Mouse (Mus musculus): ENCODE results near the gene Col23a1. TPM values are rescaled to one million over a fixed set of nuclear protein-coding genes. Genes with fewer than 3 reads are reported as not detected.

Col23a1 gene
- polyA plus RNA-seq, 1 experiment, result 5.3 TPM

GRCm38 (mm10) chr11:51499776-51500175 is 210.1 kb downstream of the Col23a1 start:
- DNase-seq, result no peak
- no peaks in the 10 kb centered on the region for H3K27me3 ChIP-seq (ENCODE audit: control insufficient read depth, insufficient read depth, low read length)
- H3K4me3 ChIP-seq (replicated peaks; ENCODE audit: insufficient read depth, low read depth, low read length), result no peak overlapping the region
- no peaks in the 10 kb centered on the region for H3K4me1 ChIP-seq (ENCODE audit: control insufficient read depth, insufficient read depth, low read length)
- H3K27ac ChIP-seq (ENCODE audit: insufficient read depth, low read length), result no peak overlapping the region
- TF ChIP-seq POLR2A (IDR thresholded peaks at IDR 0.05; ENCODE audit: borderline replicate concordance, insufficient read depth, low read length), result no peak
- TF ChIP-seq CTCF (IDR thresholded peaks at IDR 0.05; ENCODE audit: borderline replicate concordance, insufficient read depth, low read depth, low read length), result no peak

- no peaks in the 10 kb centered on the region for H3K4me1 ChIP-seq (ENCODE audit: control insufficient read depth, insufficient read depth, low read length)
- H3K27me3 ChIP-seq (ENCODE audit: control insufficient read depth, insufficient read depth, low read length), result no peaks in the 10 kb centered on the region
- no peak overlapping the region for H3K4me3 ChIP-seq (replicated peaks; ENCODE audit: insufficient read depth, low read depth, low read length)
- no peak for DNase-seq
- H3K27ac ChIP-seq (ENCODE audit: insufficient read depth, low read length), result no peak overlapping the region
- TF ChIP-seq POLR2A (IDR thresholded peaks at IDR 0.05; ENCODE audit: borderline replicate concordance, insufficient read depth, low read length) (no peak), CTCF (IDR thresholded peaks at IDR 0.05; ENCODE audit: borderline replicate concordance, insufficient read depth, low read depth, low read length) (no peak)
- 34% methylated on average over 10 of the region's 10 CpGs for WGBS
Measured at GRCm38 (mm10) chr11:51502431-51502851, 212.7 kb downstream of the Col23a1 start.

GRCm38 (mm10) chr11:51504946-51505345 is 215.2 kb downstream of the Col23a1 start:
- Histone ChIP-seq H3K4me3 (replicated peaks; ENCODE audit: insufficient read depth, low read depth, low read length) (no peak overlapping the region), H3K27ac (ENCODE audit: insufficient read depth, low read length) (no peak overlapping the region), H3K27me3 (ENCODE audit: control insufficient read depth, insufficient read depth, low read length) (no peaks in the 10 kb centered on the region), H3K4me1 (ENCODE audit: control insufficient read depth, insufficient read depth, low read length) (no peaks in the 10 kb centered on the region)
- DNase-seq, result no peak
- TF ChIP-seq CTCF (IDR thresholded peaks at IDR 0.05; ENCODE audit: borderline replicate concordance, insufficient read depth, low read depth, low read length) (no peak), POLR2A (IDR thresholded peaks at IDR 0.05; ENCODE audit: borderline replicate concordance, insufficient read depth, low read length) (no peak)
- 23% methylated on average over 3 of the region's 3 CpGs for WGBS

- 32% methylated on average over 6 of the region's 6 CpGs for whole genome bisulfite sequencing
- Histone ChIP-seq H3K27me3 (ENCODE audit: control insufficient read depth, insufficient read depth, low read length) (no peaks in the 10 kb centered on the region), H3K4me3 (replicated peaks; ENCODE audit: insufficient read depth, low read depth, low read length) (no peak overlapping the region), H3K4me1 (ENCODE audit: control insufficient read depth, insufficient read depth, low read length) (no peaks in the 10 kb centered on the region), H3K27ac (ENCODE audit: insufficient read depth, low read length) (no peak overlapping the region)
- DNase-seq, result no peak
- TF ChIP-seq POLR2A (IDR thresholded peaks at IDR 0.05; ENCODE audit: borderline replicate concordance, insufficient read depth, low read length), result no peak
- no peak for TF ChIP-seq CTCF (IDR thresholded peaks at IDR 0.05; ENCODE audit: borderline replicate concordance, insufficient read depth, low read depth, low read length)
Measured at GRCm38 (mm10) chr11:51508053-51508452, 218.3 kb downstream of the Col23a1 start.

GRCm38 (mm10) chr11:51509211-51509610 is 219.5 kb downstream of the Col23a1 start:
- no peaks in the 10 kb centered on the region for H3K27me3 ChIP-seq (ENCODE audit: control insufficient read depth, insufficient read depth, low read length)
- H3K4me1 ChIP-seq (ENCODE audit: control insufficient read depth, insufficient read depth, low read length), result no peaks in the 10 kb centered on the region
- WGBS, result 75% methylated on average over 5 of the region's 5 CpGs
- no peak for DNase-seq
- H3K4me3 ChIP-seq (replicated peaks; ENCODE audit: insufficient read depth, low read depth, low read length), result no peak overlapping the region
- TF ChIP-seq POLR2A (IDR thresholded peaks at IDR 0.05; ENCODE audit: borderline replicate concordance, insufficient read depth, low read length) (no peak), CTCF (IDR thresholded peaks at IDR 0.05; ENCODE audit: borderline replicate concordance, insufficient read depth, low read depth, low read length) (no peak)
- no peak overlapping the region for H3K27ac ChIP-seq (ENCODE audit: insufficient read depth, low read length)

GRCm38 (mm10) chr11:51513019-51513418 is 223.3 kb downstream of the Col23a1 start:
- TF ChIP-seq CTCF (IDR thresholded peaks at IDR 0.05; ENCODE audit: borderline replicate concordance, insufficient read depth, low read depth, low read length), result no peak
- TF ChIP-seq POLR2A (IDR thresholded peaks at IDR 0.05; ENCODE audit: borderline replicate concordance, insufficient read depth, low read length), result no peak
- no peaks in the 10 kb centered on the region for H3K27me3 ChIP-seq (ENCODE audit: control insufficient read depth, insufficient read depth, low read length)
- no peak overlapping the region for H3K4me3 ChIP-seq (replicated peaks; ENCODE audit: insufficient read depth, low read depth, low read length)
- no peaks in the 10 kb centered on the region for H3K4me1 ChIP-seq (ENCODE audit: control insufficient read depth, insufficient read depth, low read length)
- no peak overlapping the region for H3K27ac ChIP-seq (ENCODE audit: insufficient read depth, low read length)
- no peak for DNase-seq
- WGBS, result 89% methylated on average over 6 of the region's 6 CpGs

GRCm38 (mm10) chr11:51515346-51515745 is 225.6 kb downstream of the Col23a1 start:
- no peak overlapping the region for H3K4me3 ChIP-seq (replicated peaks; ENCODE audit: insufficient read depth, low read depth, low read length)
- no peak overlapping the region for H3K27ac ChIP-seq (ENCODE audit: insufficient read depth, low read length)
- no peak for DNase-seq
- WGBS, result 54% methylated on average over 11 of the region's 11 CpGs
- no peak for TF ChIP-seq CTCF (IDR thresholded peaks at IDR 0.05; ENCODE audit: borderline replicate concordance, insufficient read depth, low read depth, low read length)
- no peak for TF ChIP-seq POLR2A (IDR thresholded peaks at IDR 0.05; ENCODE audit: borderline replicate concordance, insufficient read depth, low read length)
- no peaks in the 10 kb centered on the region for H3K4me1 ChIP-seq (ENCODE audit: control insufficient read depth, insufficient read depth, low read length)
- no peaks in the 10 kb centered on the region for H3K27me3 ChIP-seq (ENCODE audit: control insufficient read depth, insufficient read depth, low read length)

GRCm38 (mm10) chr11:51518100-51518499 is 228.4 kb downstream of the Col23a1 start:
- no peaks in the 10 kb centered on the region for H3K4me1 ChIP-seq (ENCODE audit: control insufficient read depth, insufficient read depth, low read length)
- 100% methylated on average over 3 of the region's 3 CpGs for WGBS
- no peak overlapping the region for H3K4me3 ChIP-seq (replicated peaks; ENCODE audit: insufficient read depth, low read depth, low read length)
- no peaks in the 10 kb centered on the region for H3K27me3 ChIP-seq (ENCODE audit: control insufficient read depth, insufficient read depth, low read length)
- no peak overlapping the region for H3K27ac ChIP-seq (ENCODE audit: insufficient read depth, low read length)
- DNase-seq, result no peak
- no peak for TF ChIP-seq POLR2A (IDR thresholded peaks at IDR 0.05; ENCODE audit: borderline replicate concordance, insufficient read depth, low read length)
- no peak for TF ChIP-seq CTCF (IDR thresholded peaks at IDR 0.05; ENCODE audit: borderline replicate concordance, insufficient read depth, low read depth, low read length)
